Mouse (Mus musculus) monocyte, adult 2 months (primary cell): ENCODE measurements around the gene Fkbp4.
A peak's percentile ranks its signal among the peaks of the same experiment; 100 is the strongest.
"Not testable (repeated sequence)": the region's sequence is repeated elsewhere in the genome, so short reads cannot be mapped to it uniquely, and the experiment has no call there.

Experiments used
- DNase-seq, 2 experiments: peaks; one replicate each; pipeline ENCODE4 v3.0.0; 2022; ENCODE audit warnings: low spot score in 2 of 2, low read depth in 1 of 2

The Fkbp4 gene

DNA sequence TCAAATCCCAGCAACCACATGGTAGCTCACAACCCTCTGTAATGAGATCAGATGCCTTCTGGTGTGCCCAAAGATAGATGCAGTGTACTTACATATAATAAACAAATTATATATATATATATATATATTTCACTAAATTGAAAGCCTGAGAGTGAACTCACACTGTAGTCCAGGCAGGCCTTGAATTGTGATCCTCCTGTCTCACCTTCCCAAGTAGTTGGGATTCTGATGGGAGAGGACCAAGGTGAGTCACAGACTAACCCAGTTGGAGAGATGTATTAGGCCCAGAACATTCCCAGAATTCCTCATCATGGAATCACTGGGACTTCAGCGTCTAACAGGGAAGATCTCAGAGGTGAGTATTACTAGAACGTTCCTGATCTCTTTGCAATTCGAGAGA, 39.5 kb downstream of the Fkbp4 start, which contains the start of gene Nrip2:
Nrip2 (plus strand) TSS at position 301 of the 400 bp plus-strand sequence.
- DNase-seq = no peak

DNA sequence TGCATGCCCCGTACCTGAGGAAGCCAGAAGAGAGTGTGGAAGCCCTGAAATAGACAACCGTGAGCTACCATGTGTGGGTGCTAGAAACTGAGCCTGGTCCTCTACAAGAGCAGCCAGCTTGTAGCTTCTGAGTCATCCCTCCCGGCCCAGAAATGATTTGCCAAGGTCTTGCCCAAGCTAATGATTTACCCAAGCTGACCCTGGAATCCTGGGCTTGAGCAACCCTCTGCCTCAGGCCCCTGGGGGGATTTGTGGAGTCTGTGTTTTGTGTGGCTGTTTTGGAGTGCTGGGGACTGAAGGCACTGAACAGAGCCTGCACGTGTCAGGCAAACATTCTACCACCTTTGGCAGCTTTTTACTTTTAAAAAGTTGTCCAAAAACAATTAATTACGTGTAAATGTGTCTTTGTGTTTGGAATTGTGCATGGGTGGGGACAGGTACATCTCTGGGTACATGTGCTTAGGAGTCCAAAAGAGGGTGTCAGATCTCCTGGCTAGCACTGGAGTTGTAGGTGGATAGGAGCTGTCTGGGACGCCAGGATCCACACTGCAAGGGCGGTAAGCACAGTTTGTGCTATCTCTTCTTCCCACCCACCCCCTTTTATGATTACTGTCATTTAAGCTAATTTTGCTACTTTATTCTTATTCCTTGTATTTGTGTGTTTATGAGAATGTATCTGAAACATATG, 40.8 kb downstream of the Fkbp4 start:
- DNase-seq = no peak

DNA sequence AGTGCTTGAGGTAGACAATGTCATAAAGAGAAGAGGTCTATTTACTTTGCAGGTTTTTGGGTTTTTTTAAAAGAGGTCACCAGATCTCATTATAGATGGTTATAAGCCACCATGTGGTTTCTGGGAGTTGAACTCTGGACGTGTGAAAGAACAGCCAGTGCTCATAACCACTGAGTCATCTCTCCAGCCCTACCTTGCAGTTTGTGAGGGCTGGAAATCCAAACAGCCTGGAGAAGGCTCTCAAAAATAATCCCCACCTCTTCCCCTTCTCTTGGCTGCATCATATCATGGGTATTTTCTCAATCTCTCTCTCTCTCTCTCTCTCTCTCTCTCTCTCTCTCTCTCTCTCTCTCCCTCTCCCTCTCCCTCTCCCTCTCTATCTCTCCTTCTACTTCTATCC, 47.8 kb downstream of the Fkbp4 start:
- no peak for DNase-seq

DNA sequence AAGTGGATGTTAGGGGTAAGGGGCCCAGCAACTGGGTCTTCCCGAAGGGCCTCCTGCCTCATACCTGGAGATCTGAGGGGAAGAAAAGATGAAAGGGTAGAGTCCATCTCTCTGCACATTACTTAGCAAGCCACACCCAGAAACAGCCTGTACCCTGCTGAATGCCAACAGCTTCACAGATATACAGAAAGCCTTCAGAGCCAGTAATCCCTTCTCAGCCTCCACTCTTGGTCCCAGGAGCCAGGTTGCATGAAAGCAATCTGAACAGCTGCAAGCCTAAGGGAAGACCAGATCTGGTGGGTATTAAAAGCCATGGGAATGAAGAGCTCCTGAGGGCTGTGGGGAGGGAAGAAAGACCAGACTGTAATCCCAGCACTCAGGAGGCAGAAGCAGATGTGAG, 49.3 kb downstream of the Fkbp4 start:
- DNase-seq = no peak

DNA sequence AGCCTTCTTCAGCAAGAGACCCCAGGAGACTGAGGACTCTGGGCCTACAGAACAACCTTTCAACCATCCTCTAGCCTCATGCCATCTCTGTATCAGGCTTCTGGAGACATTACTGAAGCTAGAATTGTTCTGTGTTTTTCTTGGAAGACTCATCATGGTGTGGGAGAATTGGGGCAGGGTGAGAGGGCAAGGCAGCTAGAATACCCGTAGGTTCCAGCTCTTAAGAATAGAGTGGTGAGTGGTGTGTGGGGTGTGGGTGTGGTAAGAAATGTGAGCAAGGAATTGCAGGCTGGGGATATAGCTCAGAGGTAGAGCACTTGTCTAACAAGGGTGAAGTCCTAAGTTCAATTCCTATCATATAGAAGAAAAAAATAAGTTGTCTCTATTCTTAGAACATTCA, 53.5 kb downstream of the Fkbp4 start:
- no peak for DNase-seq

DNA sequence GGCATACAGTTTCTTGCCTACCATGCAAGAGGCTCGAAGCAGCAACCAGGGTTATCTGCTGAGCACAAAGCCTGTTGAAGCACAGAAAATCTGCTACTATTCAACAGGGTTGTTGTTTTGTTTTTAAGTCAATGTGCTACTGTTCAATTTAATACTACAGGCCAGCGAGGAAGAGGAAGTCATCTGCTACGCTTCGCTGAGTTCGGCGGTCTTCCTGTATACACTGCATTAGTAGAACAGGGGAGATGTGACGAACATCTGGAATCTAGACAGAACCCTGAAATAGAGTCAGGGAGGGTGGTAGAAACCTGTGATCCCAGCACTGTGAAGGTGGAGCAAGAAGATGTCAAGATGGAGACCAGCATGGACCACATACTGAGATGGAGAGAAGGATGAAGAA, 54.7 kb downstream of the Fkbp4 start:
- no peak for DNase-seq

DNA sequence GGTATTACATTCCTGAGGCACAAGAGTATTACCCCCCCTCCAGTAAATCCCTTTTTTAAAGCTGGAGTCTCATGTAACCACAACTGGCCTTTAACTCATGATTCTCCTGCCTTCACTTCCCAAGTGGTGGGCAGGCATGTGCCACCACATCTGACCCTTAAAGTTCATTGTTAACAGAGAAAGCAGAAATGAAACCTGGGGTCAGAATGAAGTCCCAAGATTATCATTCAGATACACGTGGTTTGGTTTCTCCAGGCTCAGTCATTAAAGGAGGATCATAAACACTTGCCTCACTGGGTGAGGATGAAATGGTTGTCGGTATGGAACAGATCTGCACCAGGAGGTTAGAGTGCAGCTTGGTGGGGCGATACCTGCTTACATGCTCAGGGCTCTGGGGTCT, 57.2 kb downstream of the Fkbp4 start:
- DNase-seq = peak; percentile 26 to 37

DNA sequence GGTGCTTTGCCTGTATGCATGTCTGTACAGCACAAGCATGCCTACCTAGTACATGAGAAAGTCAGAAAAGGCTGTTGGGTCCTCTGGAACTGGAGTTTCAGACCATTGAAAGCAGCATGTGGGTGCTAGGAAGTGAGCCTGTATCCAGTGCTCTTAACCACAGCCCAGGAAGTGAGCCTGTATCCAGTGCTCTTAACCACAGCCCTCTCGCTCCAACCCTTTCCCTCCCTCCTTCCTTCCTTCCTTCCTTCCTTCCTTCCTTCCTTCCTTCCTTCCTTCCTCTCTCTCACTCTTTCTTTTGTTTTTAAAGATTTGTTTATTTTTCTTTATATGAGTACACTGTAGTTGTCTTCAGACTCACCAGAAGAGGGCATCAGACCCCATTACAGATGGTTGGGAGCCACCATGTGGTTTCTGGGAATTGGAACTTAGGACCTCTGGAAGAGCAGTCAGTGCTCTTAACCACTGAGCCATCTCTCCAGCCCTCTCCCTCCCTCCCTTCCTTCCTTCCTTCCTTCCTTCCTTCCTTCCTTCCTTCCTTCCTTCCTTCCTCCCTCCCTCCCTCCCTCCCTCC, 57.8 kb downstream of the Fkbp4 start:
- DNase-seq = not testable (repeated sequence)
